22 mouse cellular contexts compared by ENCODE assay signal in genomic region chr7:25712801-25713200, GRCm38 (mm10). TPM values are rescaled to one million over a fixed set of nuclear protein-coding genes. Genes with fewer than 3 reads are reported as not detected.
A peak's percentile ranks its signal among the peaks of the same experiment; 100 is the strongest.
DNase-seq lines count a peak whose midpoint lies in the region; ATAC-seq and TF ChIP-seq lines count a peak whose summit lies in the region.
"Had no signal": no experiment of that assay in that cellular context is flagged by ENCODE, and none has a peak within 500 bp of the region (broad histone marks: within the 10 kb centered on the region; RNA-seq: fewer than 3 reads in every experiment).

No protein-coding gene starts in this region.

- no peak overlapping the region for H3K4me3 ChIP-seq in left cerebral cortex, adult 2 months
- H3K4me3 ChIP-seq in embryonic facial prominence, embryonic 15.5 days (replicated peaks): no peak overlapping the region
- H3K4me3 ChIP-seq: erythroblast, embryonic 14.5 days; forebrain, embryonic 10.5 days; gastrocnemius, adult 2 months; intestine, embryonic 15.5 days had no signal

- peak; percentile 91 for DNase-seq in heart, adult 11 months
- no peak for DNase-seq in heart, adult 8-10 months (ENCODE audit: low spot score)
- DNase-seq in left cerebral cortex, adult 2 months (ENCODE audit: extremely low spot score in 1 of 2, low spot score in 2 of 2): no peak
- DNase-seq in left cerebral cortex, adult 18-20 months (ENCODE audit: low spot score in 2 of 2): no peak
- DNase-seq in yolk sac, embryonic 10.5 days (ENCODE audit: low spot score): no peak
- DNase-seq in urinary bladder, postnatal 4 days (ENCODE audit: low spot score in 2 of 2): no peak
- DNase-seq: adrenal gland, postnatal 10 days; B cell, adult 2 months; cerebellum, adult 11-12 months; cerebellum, adult 9-10 months; cerebellum, postnatal 25 days; gastrocnemius, adult 2 months; gastrocnemius, postnatal 25 days; heart, postnatal 14 days had no signal

- WGBS in embryonic facial prominence, embryonic 15.5 days: 84% methylated on average over 9 of the region's 9 CpGs

- no peak for TF ChIP-seq CTCF in left cerebral cortex, adult 2 months (IDR thresholded peaks at IDR 0.05)

- peaks cover 47% of the 10 kb centered on the region for H3K36me3 ChIP-seq in embryonic facial prominence, embryonic 15.5 days

- peaks cover 44% of the 10 kb centered on the region for H3K4me1 ChIP-seq in embryonic facial prominence, embryonic 15.5 days

- H3K9me3 ChIP-seq in embryonic facial prominence, embryonic 15.5 days (replicated peaks): no peaks in the 10 kb centered on the region
- H3K9me3 ChIP-seq: forebrain, embryonic 10.5 days; G1E; intestine, embryonic 15.5 days had no signal

- H3K9ac ChIP-seq in embryonic facial prominence, embryonic 15.5 days: no peak overlapping the region
- H3K9ac ChIP-seq: hindbrain, embryonic 14.5 days; intestine, embryonic 15.5 days had no signal

- H3K4me2 ChIP-seq in embryonic facial prominence, embryonic 15.5 days (replicated peaks): no peak overlapping the region
- H3K4me2 ChIP-seq: hindbrain, embryonic 14.5 days; intestine, embryonic 15.5 days had no signal

- peak overlapping the region; percentile 18; the same call in 1 of the 2 replicates for H3K27ac ChIP-seq in left cerebral cortex, adult 2 months
- H3K27ac ChIP-seq in embryonic facial prominence, embryonic 15.5 days (replicated peaks): 0 out of 2 replicates have a peak overlapping the region, but pooled peaks have one; percentile 69
- H3K27ac ChIP-seq: hindbrain, embryonic 14.5 days had no signal

- intact Hi-C loops in left cerebral cortex, adult 2 months (cut with DNase I): no loop called here

- no peak for ATAC-seq in embryonic facial prominence, embryonic 15.5 days (ENCODE audit: insufficient number of reproducible peaks, low FRiP score, low TSS enrichment, low read depth)
- ATAC-seq: CD4-positive, CD25-positive, alpha-beta regulatory T cell, adult 4 months; forebrain, embryonic 14.5 days; intestine, embryonic 15.5 days had no signal

- no peaks in the 10 kb centered on the region for H3K27me3 ChIP-seq in embryonic facial prominence, embryonic 15.5 days
- H3K27me3 ChIP-seq: intestine, embryonic 15.5 days had no signal

RNA-seq across cellular contexts. Expression of gene Ccdc97, which starts 6.1 kb away (rescaled TPM):
- 10 to 100 TPM; 56.7 to 62.0 (median 58.8) TPM for total RNA-seq in heart, adult 8-10 months (2022)
- total RNA-seq in left cerebral cortex, adult 2 months (2021): 10 to 100 TPM; 65.4 to 66.5 TPM
- total RNA-seq in left cerebral cortex, adult 18-20 months (2021): 10 to 100 TPM; 59.8 to 61.4 TPM
- 25.2 and 32.8 TPM in 2 replicates for polyA plus RNA-seq in embryonic facial prominence, embryonic 15.5 days (2015; fragmentation: Nextera tagmentation; extraction: Ambion mirVana)

RNA-seq across cellular contexts. Expression of gene Tgfb1, which starts 26.0 kb away (rescaled TPM):
- total RNA-seq in heart, adult 8-10 months (2022): 10 to 100 TPM; 17.5 to 24.9 (median 23.9) TPM
- 10 to 100 TPM in 1 of 2 experiments, 1 to 10 TPM in 1; 7.3 to 10.7 TPM for total RNA-seq in left cerebral cortex, adult 2 months (2021)
- total RNA-seq in left cerebral cortex, adult 18-20 months (2021): 1 to 10 TPM; 7.9 to 9.2 TPM
- polyA plus RNA-seq in embryonic facial prominence, embryonic 15.5 days (2015; fragmentation: Nextera tagmentation; extraction: Ambion mirVana): 4.3 and 4.8 TPM in 2 replicates

RNA-seq across cellular contexts. Expression of gene B9d2, which starts 32.2 kb away (rescaled TPM):
- 10 to 100 TPM; 10.1 to 12.8 (median 11.9) TPM for total RNA-seq in heart, adult 8-10 months (2022)
- 10 to 100 TPM; 21.3 to 25.9 TPM for total RNA-seq in left cerebral cortex, adult 2 months (2021)
- total RNA-seq in left cerebral cortex, adult 18-20 months (2021): 10 to 100 TPM; 22.9 to 24.3 TPM
- polyA plus RNA-seq in embryonic facial prominence, embryonic 15.5 days (2015; fragmentation: Nextera tagmentation; extraction: Ambion mirVana): 29.0 and 31.3 TPM in 2 replicates

RNA-seq across cellular contexts. Expression of gene Tmem91, which starts 37.8 kb away (rescaled TPM):
- not detected for total RNA-seq in heart, adult 8-10 months (2022)
- total RNA-seq in left cerebral cortex, adult 2 months (2021): 10 to 100 TPM; 20.7 to 29.4 TPM
- 10 to 100 TPM; 23.6 to 26.5 TPM for total RNA-seq in left cerebral cortex, adult 18-20 months (2021)
- 3.2 and 3.4 TPM in 2 replicates for polyA plus RNA-seq in embryonic facial prominence, embryonic 15.5 days (2015; fragmentation: Nextera tagmentation; extraction: Ambion mirVana)
- total RNA-seq: gastrocnemius, adult 2 months; gastrocnemius, postnatal 25 days had no signal

RNA-seq across cellular contexts. Expression of gene Hnrnpul1, which starts 41.8 kb away (rescaled TPM):
- 10 to 100 TPM; 65.8 to 82.6 (median 71.5) TPM for total RNA-seq in heart, adult 8-10 months (2022)
- 100 to 1,000 TPM in 1 of 2 experiments, 10 to 100 TPM in 1; 96.5 to 101 TPM for total RNA-seq in left cerebral cortex, adult 2 months (2021)
- total RNA-seq in left cerebral cortex, adult 18-20 months (2021): 100 to 1,000 TPM in 1 of 2 experiments, 10 to 100 TPM in 1; 99.0 to 102 TPM
- polyA plus RNA-seq in embryonic facial prominence, embryonic 15.5 days (2015; fragmentation: Nextera tagmentation; extraction: Ambion mirVana): 56.8 and 61.0 TPM in 2 replicates
